8 mouse cellular contexts compared by ENCODE assay signal in the genomic region with DNA sequence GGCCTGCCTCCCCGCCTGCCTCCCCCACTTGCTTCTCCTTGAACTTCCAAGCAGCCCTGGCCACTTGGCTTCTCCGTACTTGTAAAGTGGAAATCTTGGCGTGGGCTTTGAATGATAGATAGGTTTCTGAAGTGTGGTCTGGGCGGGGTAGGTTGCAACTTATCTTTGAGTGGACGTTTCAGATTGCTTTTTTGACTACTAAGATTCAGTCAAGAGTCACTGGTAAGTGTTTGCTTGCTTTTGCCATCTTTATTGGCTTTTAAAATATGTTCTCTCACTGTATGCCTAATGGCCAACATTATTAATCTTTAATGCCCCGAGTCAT. TPM values are rescaled to one million over a fixed set of nuclear protein-coding genes. Genes with fewer than 3 reads are reported as not detected.
A peak's percentile ranks its signal among the peaks of the same experiment; 100 is the strongest.
DNase-seq lines count a peak whose midpoint lies in the region; ATAC-seq and TF ChIP-seq lines count a peak whose summit lies in the region.

No protein-coding gene starts in this region.

- no peak for TF ChIP-seq CTCF in MEL (IDR thresholded peaks at IDR 0.05 in 2 of 3, conservative IDR thresholded peaks at IDR 0.05 in 1 of 3; ENCODE audit: control insufficient read depth in 1 of 3, insufficient read depth in 1 of 3, low read depth in 2 of 3, low read length in 3 of 3, poor library complexity in 1 of 3, severe bottlenecking in 1 of 3)
- TF ChIP-seq CTCF in forebrain, postnatal 0 days (IDR thresholded peaks at IDR 0.05; ENCODE audit: low read depth): no peak

- peak overlapping the region; percentile 91 for H3K9ac ChIP-seq in heart, embryonic 14.5 days (ENCODE audit: low read length)
- peak overlapping the region; percentile 98 for H3K9ac ChIP-seq in MEL (ENCODE audit: control insufficient read depth, low read depth, low read length, poor library complexity, severe bottlenecking)
- peak overlapping the region; percentile 63 for H3K9ac ChIP-seq in forebrain, postnatal 0 days

- H3K4me3 ChIP-seq in heart, embryonic 14.5 days (ENCODE audit: control insufficient read depth in 1 of 2, insufficient read depth in 1 of 2, low read depth in 1 of 2, low read length in 2 of 2): peak overlapping the region; percentile 81 to 84
- peak overlapping the region; percentile 67 to 78 for H3K4me3 ChIP-seq in MEL (ENCODE audit: control insufficient read depth in 1 of 2, insufficient read depth in 1 of 2, low read depth in 2 of 2, low read length in 2 of 2)
- peak overlapping the region; percentile 79 for H3K4me3 ChIP-seq in forebrain, postnatal 0 days (ENCODE audit: low read depth, low read length)

- no peak for DNase-seq in heart, postnatal 4 days
- DNase-seq in MEL (ENCODE audit: low read depth, low spot score): no peak
- no peak for DNase-seq in forebrain, postnatal 0 days
- no peak for DNase-seq in urinary bladder, adult 18-20 months (ENCODE audit: low spot score in 2 of 2)
- no peak for DNase-seq in B cell, adult 2 months
- DNase-seq in gastrocnemius, postnatal 25 days: no peak

- TF ChIP-seq POLR2A in MEL (IDR thresholded peaks at IDR 0.05; ENCODE audit: control insufficient read depth in 1 of 2, insufficient read depth in 1 of 2, low read depth in 1 of 2, low read length in 2 of 2, poor library complexity in 1 of 2): no peak

- TF ChIP-seq RAD21 in MEL (IDR thresholded peaks at IDR 0.05; ENCODE audit: low read depth, low read length): no peak

- 2% methylated on average over 6 of the region's 6 CpGs for WGBS in heart, embryonic 14.5 days
- under 1% methylated on average over 6 of the region's 6 CpGs for WGBS in forebrain, postnatal 0 days

- peaks cover 22% of the 10 kb centered on the region for H3K36me3 ChIP-seq in heart, embryonic 14.5 days (ENCODE audit: control insufficient read depth, insufficient read depth, low read length)
- H3K36me3 ChIP-seq in MEL (ENCODE audit: control insufficient read depth in 1 of 2, insufficient read depth in 2 of 2, low read length in 2 of 2): peaks cover 8 to 37% of the 10 kb centered on the region in 2 experiments
- no peaks in the 10 kb centered on the region for H3K36me3 ChIP-seq in forebrain, postnatal 0 days (ENCODE audit: insufficient read depth)

- ATAC-seq in heart, embryonic 14.5 days (ENCODE audit: insufficient number of reproducible peaks, insufficient read depth, low FRiP score, low read depth): no peak
- ATAC-seq in forebrain, postnatal 0 days: no peak
- 0 out of 2 replicates have a peak, but pooled peaks have one; percentile 18 for ATAC-seq in megakaryocyte-erythroid progenitor cell, adult 5-6 weeks (replicated peaks; ENCODE audit: low FRiP score, low TSS enrichment, poor library complexity, severe bottlenecking)

- no peaks in the 10 kb centered on the region for H3K27me3 ChIP-seq in heart, embryonic 14.5 days (ENCODE audit: control insufficient read depth, insufficient read depth, low read length)
- no peaks in the 10 kb centered on the region for H3K27me3 ChIP-seq in MEL (ENCODE audit: control insufficient read depth in 1 of 2, insufficient read depth in 2 of 2, low read length in 2 of 2)
- no peaks in the 10 kb centered on the region for H3K27me3 ChIP-seq in forebrain, postnatal 0 days (ENCODE audit: insufficient read depth, low read length)

- peak overlapping the region; percentile 93 for H3K4me2 ChIP-seq in heart, embryonic 14.5 days (ENCODE audit: low read length)
- peak overlapping the region; percentile 100 for H3K4me2 ChIP-seq in forebrain, postnatal 0 days (ENCODE audit: low read depth)

- no peaks in the 10 kb centered on the region for H3K9me3 ChIP-seq in heart, embryonic 14.5 days (ENCODE audit: control insufficient read depth, low read length)
- H3K9me3 ChIP-seq in MEL (replicated peaks; ENCODE audit: insufficient read depth, low read length): no peaks in the 10 kb centered on the region
- H3K9me3 ChIP-seq in forebrain, postnatal 0 days (ENCODE audit: low read length): no peaks in the 10 kb centered on the region

- H3K79me2 ChIP-seq in MEL (ENCODE audit: control insufficient read depth, insufficient read depth, low read length, poor library complexity): peaks cover 28% of the 10 kb centered on the region

- TF ChIP-seq EP300 in MEL (IDR thresholded peaks at IDR 0.05; ENCODE audit: low read depth in 1 of 2, low read length in 2 of 2): no peak

- no peak overlapping the region for H3K27ac ChIP-seq in heart, embryonic 14.5 days (replicated peaks in 1 of 2; ENCODE audit: control insufficient read depth in 1 of 2, insufficient read depth in 1 of 2, low read depth in 2 of 2, low read length in 2 of 2)
- no peak overlapping the region for H3K27ac ChIP-seq in MEL (ENCODE audit: control insufficient read depth, low read depth, low read length)
- H3K27ac ChIP-seq in forebrain, postnatal 0 days (ENCODE audit: low read depth, low read length): no peak overlapping the region

- peaks cover 0 to 9% of the 10 kb centered on the region in 2 experiments; a peak in 1 of 4 replicates for H3K4me1 ChIP-seq in heart, embryonic 14.5 days (ENCODE audit: control insufficient read depth in 2 of 2, insufficient read depth in 2 of 2, low read length in 2 of 2)
- peaks cover 2 to 4% of the 10 kb centered on the region in 2 experiments; a peak in 2 of 4 replicates for H3K4me1 ChIP-seq in MEL (ENCODE audit: control insufficient read depth in 1 of 2, insufficient read depth in 2 of 2, low read length in 2 of 2)
- H3K4me1 ChIP-seq in forebrain, postnatal 0 days (ENCODE audit: insufficient read depth): 0 out of 2 replicates have a peak, but pooled peaks cover 3% of the 10 kb centered on the region

TF ChIP-seq in MEL, 35 proteins besides CTCF, POLR2A, EP300 and RAD21:
- TF ChIP-seq ZC3H11A (IDR thresholded peaks at IDR 0.05; ENCODE audit: low read depth, low read length) (no peak), RCOR1 (IDR thresholded peaks at IDR 0.05; ENCODE audit: low read depth, low read length) (peak; percentile 87; the same call in 1 of the 2 replicates), MAFK (IDR thresholded peaks at IDR 0.05; ENCODE audit: borderline replicate concordance, low read depth, low read length) (no peak), SIN3A (IDR thresholded peaks at IDR 0.05; ENCODE audit: low read length) (no peak), USF2 (IDR thresholded peaks at IDR 0.05; ENCODE audit: borderline replicate concordance in 1 of 2, insufficient read depth in 1 of 2, low read depth in 1 of 2, low read length in 2 of 2) (no peak), ZMIZ1 (IDR thresholded peaks at IDR 0.05; ENCODE audit: low read depth, low read length) (no peak), HCFC1 (IDR thresholded peaks at IDR 0.05; ENCODE audit: low read depth, low read length) (no peak), ELF1 (IDR thresholded peaks at IDR 0.05; ENCODE audit: low read depth, low read length) (no peak), CHD2 (IDR thresholded peaks at IDR 0.05; ENCODE audit: low read length) (no peak), TBP (IDR thresholded peaks at IDR 0.05; ENCODE audit: low read depth, low read length) (no peak), UBTF (IDR thresholded peaks at IDR 0.05; ENCODE audit: borderline replicate concordance, insufficient read depth, low read depth, low read length) (no peak), BHLHE40 (IDR thresholded peaks at IDR 0.05; ENCODE audit: borderline replicate concordance, low read depth, low read length) (no peak), POLR2AphosphoS2 (IDR thresholded peaks at IDR 0.05; ENCODE audit: low read length) (no peak), ETS1 (IDR thresholded peaks at IDR 0.05; ENCODE audit: low read depth, low read length) (no peak), TCF12 (IDR thresholded peaks at IDR 0.05; ENCODE audit: low read depth, low read length) (no peak), MYC (IDR thresholded peaks at IDR 0.05; ENCODE audit: low read depth, low read length) (no peak), CHD1 (IDR thresholded peaks at IDR 0.05; ENCODE audit: low read depth, low read length) (no peak), GATA1 (IDR thresholded peaks at IDR 0.05; ENCODE audit: low read depth, low read length) (peak; percentile 30; the same call in 1 of the 2 replicates), KAT2A (conservative IDR thresholded peaks at IDR 0.05; ENCODE audit: low read depth, low read length) (no peak), E2F4 (IDR thresholded peaks at IDR 0.05; ENCODE audit: borderline replicate concordance, low read depth, low read length) (0 out of 2 replicates have a peak, but pooled peaks have one; percentile 26), MYB (IDR thresholded peaks at IDR 0.05; ENCODE audit: low read depth, low read length) (no peak), NELFE (IDR thresholded peaks at IDR 0.05; ENCODE audit: low read depth, low read length) (no peak), MAZ (IDR thresholded peaks at IDR 0.05; ENCODE audit: low read depth, low read length) (0 out of 2 replicates have a peak, but pooled peaks have one; percentile 2), MXI1 (IDR thresholded peaks at IDR 0.05; ENCODE audit: low read depth, low read length) (no peak), NRF1 (IDR thresholded peaks at IDR 0.05; ENCODE audit: insufficient read depth, low read depth, low read length, poor library complexity, severe bottlenecking) (no peak)

RNA-seq across cellular contexts. Expression of a gene that starts 0.8 kb away (rescaled TPM):
- 22.3 and 24.3 TPM in 2 replicates for polyA plus RNA-seq in heart, embryonic 14.5 days (2014; fragmentation: Nextera tagmentation; extraction: Ambion mirVana)
- 10 to 100 TPM; 23.0 to 25.2 TPM for total RNA-seq in heart, postnatal 4 days (2021)
- total RNA-seq in MEL (2012; rRNA removed): 56.3 and 56.8 TPM in 2 replicates
- polyA plus RNA-seq in MEL (2012; ENCODE audit: insufficient read depth in 1 of 2, insufficient read length in 2 of 2, low read depth in 1 of 2, low replicate concordance in 2 of 2, missing spikeins in 1 of 2): 100 to 1,000 TPM in 1 of 2 experiments, not detected in 1; 159 TPM
- 4.7 and 8.1 TPM in 2 replicates for total RNA-seq in forebrain, postnatal 0 days (2014; rRNA removed)
- 2.7 and 4.8 TPM in 2 replicates for polyA plus RNA-seq in forebrain, postnatal 0 days (2015; fragmentation: Nextera tagmentation; extraction: Ambion mirVana)
- total RNA-seq in megakaryocyte-erythroid progenitor cell, adult 5-6 weeks (2014; fragmentation: Nextera tagmentation): 61.1 and 73.1 TPM in 2 replicates
- 77.3 and 82.1 TPM in 2 replicates for total RNA-seq in megakaryocyte-erythroid progenitor cell, adult 5-6 weeks (2017)
- total RNA-seq in gastrocnemius, postnatal 25 days (2021): 1 to 10 TPM; 1.0 to 1.1 TPM
